ENCODE assay signal across 8 mouse cellular contexts in the genomic region with DNA sequence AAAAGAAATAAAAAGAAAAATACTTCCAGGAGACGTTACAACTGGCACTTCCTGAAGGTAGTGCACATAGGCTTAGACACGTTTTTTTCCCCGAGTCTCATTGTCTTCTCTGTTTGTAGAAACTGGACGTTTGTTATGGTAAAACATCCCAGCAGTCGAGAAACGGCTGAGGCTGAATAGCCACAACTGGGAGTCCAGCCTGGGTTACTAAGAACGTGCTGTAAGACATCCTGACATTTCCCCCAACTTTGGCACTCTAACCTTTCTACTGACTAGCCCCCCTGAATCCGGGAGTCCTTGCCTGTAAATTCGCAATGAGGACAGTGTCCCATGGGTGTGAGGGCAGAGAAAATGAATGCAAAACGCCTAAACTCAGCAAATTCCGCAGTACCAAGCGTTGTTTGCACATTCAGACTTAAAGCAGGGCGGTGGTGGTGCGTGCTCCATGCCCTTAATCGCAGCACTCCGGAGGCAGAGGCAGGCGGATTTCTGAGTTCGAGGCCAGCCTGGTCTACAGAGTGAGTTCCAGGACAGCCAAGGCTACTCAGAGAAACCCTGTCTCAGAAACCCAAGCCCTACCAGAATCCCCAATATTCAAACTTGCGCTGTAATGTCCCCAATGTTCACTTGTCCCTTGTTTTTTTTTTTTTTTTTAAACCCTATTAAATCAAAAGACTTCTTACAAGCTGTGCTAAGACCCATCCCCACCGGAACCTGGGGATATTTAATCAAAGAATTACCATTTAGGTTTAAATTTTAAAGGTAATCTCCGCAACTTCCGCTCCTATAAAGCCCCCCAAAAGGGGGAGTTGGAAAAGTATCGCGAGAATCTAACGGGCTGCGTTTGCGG. TPM values are rescaled to one million over a fixed set of nuclear protein-coding genes. Genes with fewer than 3 reads are reported as not detected.
DNase-seq lines count a peak whose midpoint lies in the region; ATAC-seq and TF ChIP-seq lines count a peak whose summit lies in the region.

No protein-coding gene starts in this region.

- TF ChIP-seq POLR2A in cortical plate, adult 2 months (IDR thresholded peaks at IDR 0.05; ENCODE audit: extremely low read depth, insufficient read depth, low read length), result no peak

- H3K4me2 ChIP-seq in heart, embryonic 14.5 days (ENCODE audit: low read length), result peak overlapping the region; percentile 82
- H3K4me2 ChIP-seq in lung, embryonic 16.5 days (ENCODE audit: low read depth, low read length), result peak overlapping the region; percentile 85

- peak overlapping the region; percentile 100 for H3K9ac ChIP-seq in heart, embryonic 14.5 days (ENCODE audit: low read length)
- peak overlapping the region; percentile 82 for H3K9ac ChIP-seq in lung, embryonic 16.5 days (ENCODE audit: low read length)

- ATAC-seq in heart, embryonic 14.5 days (ENCODE audit: insufficient number of reproducible peaks, insufficient read depth, low FRiP score, low read depth), result no peak
- ATAC-seq in lung, embryonic 16.5 days (ENCODE audit: low read depth), result peak; percentile 21; the same call in 1 of the 2 replicates

- H3K27me3 ChIP-seq in heart, embryonic 14.5 days (ENCODE audit: control insufficient read depth, insufficient read depth, low read length), result no peaks in the 10 kb centered on the region
- H3K27me3 ChIP-seq in lung, embryonic 16.5 days (ENCODE audit: control insufficient read depth, insufficient read depth, low read depth, low read length), result no peaks in the 10 kb centered on the region

- TF ChIP-seq CTCF in cortical plate, adult 2 months (IDR thresholded peaks at IDR 0.05; ENCODE audit: extremely low read depth, insufficient read depth, low read length), result no peak

- H3K9me3 ChIP-seq in heart, embryonic 14.5 days (ENCODE audit: control insufficient read depth, low read length), result no peaks in the 10 kb centered on the region
- no peaks in the 10 kb centered on the region for H3K9me3 ChIP-seq in lung, embryonic 16.5 days (ENCODE audit: control insufficient read depth, low read length)

- 0 out of 2 replicates have a peak overlapping the region, but pooled peaks have one; percentile 32 for H3K27ac ChIP-seq in cortical plate, adult 2 months (ENCODE audit: insufficient read depth, low read length)
- H3K27ac ChIP-seq in heart, embryonic 14.5 days (replicated peaks in 1 of 2; ENCODE audit: control insufficient read depth in 1 of 2, insufficient read depth in 1 of 2, low read depth in 2 of 2, low read length in 2 of 2), result peak overlapping the region; percentile 78 to 100
- peak overlapping the region; percentile 100 for H3K27ac ChIP-seq in lung, embryonic 16.5 days (ENCODE audit: low read length)

- H3K36me3 ChIP-seq in heart, embryonic 14.5 days (ENCODE audit: control insufficient read depth, insufficient read depth, low read length), result peaks cover 9% of the 10 kb centered on the region
- H3K36me3 ChIP-seq in lung, embryonic 16.5 days (ENCODE audit: control insufficient read depth, insufficient read depth, low read length), result no peaks in the 10 kb centered on the region

- no peaks in the 10 kb centered on the region for H3K4me1 ChIP-seq in cortical plate, adult 2 months (ENCODE audit: control insufficient read depth, insufficient read depth, low read length)
- peaks cover 0 to 6% of the 10 kb centered on the region in 2 experiments; a peak in 1 of 4 replicates for H3K4me1 ChIP-seq in heart, embryonic 14.5 days (ENCODE audit: control insufficient read depth in 2 of 2, insufficient read depth in 2 of 2, low read length in 2 of 2)
- peaks cover 5% of the 10 kb centered on the region for H3K4me1 ChIP-seq in lung, embryonic 16.5 days (replicated peaks; ENCODE audit: control insufficient read depth, insufficient read depth, low read length)

- DNase-seq in 3T3-L1 (ENCODE audit: low read depth, low spot score) (peak; percentile 49), ES-CJ7 (ENCODE audit: low read depth, low spot score) (peak; percentile 87)
- DNase-seq in kidney, postnatal 10 days, result peak; percentile 53
- DNase-seq in retina, embryonic 14.5 days (ENCODE audit: low spot score), result peak; percentile 23
- DNase-seq in yolk sac, embryonic 10.5 days (ENCODE audit: low spot score), result peak; percentile 60

- peak overlapping the region; percentile 84 for H3K4me3 ChIP-seq in cortical plate, adult 2 months (ENCODE audit: insufficient read depth, low read length)
- peak overlapping the region; percentile 46 to 95 for H3K4me3 ChIP-seq in heart, embryonic 14.5 days (ENCODE audit: control insufficient read depth in 1 of 2, insufficient read depth in 1 of 2, low read depth in 1 of 2, low read length in 2 of 2)
- peak overlapping the region; percentile 90 for H3K4me3 ChIP-seq in lung, embryonic 16.5 days (ENCODE audit: low read length)

- 2% methylated on average over 27 of the region's 27 CpGs for WGBS in heart, embryonic 14.5 days
- 1% methylated on average over 27 of the region's 27 CpGs for WGBS in lung, embryonic 16.5 days

RNA-seq across cellular contexts. Expression of a gene that starts 0.8 kb away (rescaled TPM):
- 18.1 and 18.6 TPM in 2 replicates for polyA plus RNA-seq in cortical plate, adult 2 months (2012; rRNA removed)
- polyA plus RNA-seq in heart, embryonic 14.5 days (2014; fragmentation: Nextera tagmentation; extraction: Ambion mirVana), result 9.8 and 9.9 TPM in 2 replicates
- 8.5 and 8.8 TPM in 2 replicates for polyA plus RNA-seq in lung, embryonic 16.5 days (2015; fragmentation: Nextera tagmentation; extraction: Ambion mirVana)

RNA-seq across cellular contexts. Expression of a gene that starts 8.9 kb away (rescaled TPM):
- 21.7 and 23.3 TPM in 2 replicates for polyA plus RNA-seq in cortical plate, adult 2 months (2012; rRNA removed)
- 40.2 TPM in 2 replicates for polyA plus RNA-seq in heart, embryonic 14.5 days (2014; fragmentation: Nextera tagmentation; extraction: Ambion mirVana)
- 58.1 and 59.2 TPM in 2 replicates for polyA plus RNA-seq in lung, embryonic 16.5 days (2015; fragmentation: Nextera tagmentation; extraction: Ambion mirVana)

RNA-seq across cellular contexts. Expression of a gene that starts 51.8 kb away (rescaled TPM):
- 25.0 and 25.6 TPM in 2 replicates for polyA plus RNA-seq in cortical plate, adult 2 months (2012; rRNA removed)
- 14.9 and 17.7 TPM in 2 replicates for polyA plus RNA-seq in heart, embryonic 14.5 days (2014; fragmentation: Nextera tagmentation; extraction: Ambion mirVana)
- polyA plus RNA-seq in lung, embryonic 16.5 days (2015; fragmentation: Nextera tagmentation; extraction: Ambion mirVana), result 13.9 and 17.0 TPM in 2 replicates

Comparison
In these comparisons a context has a peak if more than half of its experiments do, and no peak if none do; other contexts are left out.
1. DNase-seq: peak in every context shown above with its lines; median percentile 87 in ES-CJ7; 60 in yolk sac, embryonic 10.5 days; 53 in kidney, postnatal 10 days; 49 in 3T3-L1; 23 in retina, embryonic 14.5 days.
2. H3K27ac ChIP-seq: peak in every context shown above with its lines; median percentile 100 in lung, embryonic 16.5 days; 89 in heart, embryonic 14.5 days; 32 in cortical plate, adult 2 months.